Comparison of ENCODE assay signal across 33 mouse cellular contexts in genomic region chr13:108276561-108276960, GRCm38 (mm10). TPM values are rescaled to one million over a fixed set of nuclear protein-coding genes. Genes with fewer than 3 reads are reported as not detected.
DNase-seq lines count a peak whose midpoint lies in the region; ATAC-seq and TF ChIP-seq lines count a peak whose summit lies in the region.
"Had no signal": no experiment of that assay in that cellular context is flagged by ENCODE, and none has a peak within 500 bp of the region (broad histone marks: within the 10 kb centered on the region; RNA-seq: fewer than 3 reads in every experiment).

No protein-coding gene starts in this region.

- H3K9me3 ChIP-seq in lung, postnatal 0 days (ENCODE audit: low read length): no peaks in the 10 kb centered on the region
- no peaks in the 10 kb centered on the region for H3K9me3 ChIP-seq in neural tube, embryonic 15.5 days (replicated peaks)
- H3K9me3 ChIP-seq: embryonic facial prominence, embryonic 13.5 days; forebrain, embryonic 13.5 days; heart, embryonic 13.5 days; kidney, embryonic 15.5 days had no signal

- no peak for ATAC-seq in lung, postnatal 0 days
- peak; percentile 75 for ATAC-seq in megakaryocyte progenitor cell, adult 5-6 weeks (replicated peaks; ENCODE audit: poor library complexity)
- no peak for ATAC-seq in neural tube, embryonic 15.5 days (ENCODE audit: low FRiP score)
- ATAC-seq: forebrain, embryonic 13.5 days; hindbrain, embryonic 16.5 days; Patski had no signal

- no peak overlapping the region for H3K4me2 ChIP-seq in lung, postnatal 0 days (replicated peaks; ENCODE audit: low read depth, low read length)
- H3K4me2 ChIP-seq in neural tube, embryonic 15.5 days: no peak overlapping the region
- H3K4me2 ChIP-seq: embryonic facial prominence, embryonic 13.5 days; forebrain, embryonic 13.5 days; heart, embryonic 13.5 days; kidney, embryonic 15.5 days had no signal

- H3K9ac ChIP-seq in lung, postnatal 0 days (replicated peaks; ENCODE audit: low read depth): no peak overlapping the region
- H3K9ac ChIP-seq in neural tube, embryonic 15.5 days (replicated peaks): no peak overlapping the region
- H3K9ac ChIP-seq: embryonic facial prominence, embryonic 13.5 days; forebrain, embryonic 13.5 days; heart, embryonic 13.5 days; kidney, embryonic 15.5 days; liver, embryonic 14.5 days had no signal

- DNase-seq in lung, postnatal 0 days (ENCODE audit: low spot score): peak; percentile 12
- no peak for DNase-seq in lung, postnatal 25 days (ENCODE audit: low spot score)
- peak; percentile 71 for DNase-seq in NIH3T3 (ENCODE audit: low read depth)
- peak; percentile 64 for DNase-seq in fat pad, adult 2 months (ENCODE audit: extremely low read depth, low read depth, low spot score)
- no peak for DNase-seq in layer of hippocampus, adult 11-12 months (ENCODE audit: low spot score)
- no peak for DNase-seq in spleen, postnatal 4 days (ENCODE audit: low spot score in 2 of 2)
- DNase-seq: adrenal gland, postnatal 25 days; B cell, adult 2 months; cerebellum, adult 18-20 months; cerebellum, postnatal 14 days; gastrocnemius, postnatal 14 days; heart, adult 2 months; heart, postnatal 10 days; kidney, adult 18-20 months; kidney, postnatal 25 days; left cerebral cortex, postnatal 4 days; liver; lung, adult 2 months; lung, postnatal 14 days; midbrain, embryonic 14.5 days; right cerebral cortex, postnatal 25 days; thymus, postnatal 4 days had no signal

- no peak overlapping the region for H3K4me3 ChIP-seq in lung, postnatal 0 days (ENCODE audit: low read depth, low read length)
- no peak overlapping the region for H3K4me3 ChIP-seq in neural tube, embryonic 15.5 days (replicated peaks)
- H3K4me3 ChIP-seq: embryonic facial prominence, embryonic 13.5 days; erythroblast, embryonic 14.5 days; forebrain, embryonic 13.5 days; heart, adult 2 months; heart, embryonic 13.5 days; kidney, embryonic 15.5 days; layer of hippocampus, adult 2 months had no signal

- TF ChIP-seq EP300 in lung, postnatal 0 days (IDR thresholded peaks at IDR 0.05): no peak

- H3K4me1 ChIP-seq in lung, postnatal 0 days (ENCODE audit: insufficient read depth, low read depth, low read length): no peaks in the 10 kb centered on the region; the same call in 1 of the 2 replicates
- no peaks in the 10 kb centered on the region for H3K4me1 ChIP-seq in neural tube, embryonic 15.5 days

- no peak overlapping the region for H3K27ac ChIP-seq in lung, postnatal 0 days (ENCODE audit: low read length)
- no peak overlapping the region for H3K27ac ChIP-seq in neural tube, embryonic 15.5 days (replicated peaks)
- H3K27ac ChIP-seq: embryonic facial prominence, embryonic 13.5 days; forebrain, embryonic 13.5 days; heart, adult 2 months; heart, embryonic 13.5 days; kidney, embryonic 15.5 days; layer of hippocampus, adult 2 months; liver, embryonic 14.5 days had no signal

- no peak for TF ChIP-seq CTCF in lung, postnatal 0 days (IDR thresholded peaks at IDR 0.05)

- H3K27me3 ChIP-seq in lung, postnatal 0 days (replicated peaks; ENCODE audit: insufficient read depth, low read length): no peaks in the 10 kb centered on the region
- H3K27me3 ChIP-seq in neural tube, embryonic 15.5 days (replicated peaks): no peaks in the 10 kb centered on the region
- H3K27me3 ChIP-seq: embryonic facial prominence, embryonic 13.5 days; forebrain, embryonic 13.5 days; kidney, embryonic 15.5 days; Patski had no signal

- H3K36me3 ChIP-seq in lung, postnatal 0 days (ENCODE audit: insufficient read depth, low read length): no peaks in the 10 kb centered on the region
- no peaks in the 10 kb centered on the region for H3K36me3 ChIP-seq in neural tube, embryonic 15.5 days
- H3K36me3 ChIP-seq: embryonic facial prominence, embryonic 13.5 days; heart, embryonic 13.5 days; kidney, embryonic 15.5 days had no signal

- 37% methylated on average over 1 of the region's 1 CpGs for WGBS in lung, postnatal 0 days
- WGBS in neural tube, embryonic 15.5 days: 67% methylated on average over 1 of the region's 1 CpGs

RNA-seq across cellular contexts. Expression of gene Depdc1b, which starts 39.6 kb away (rescaled TPM):
- 0.70 and 1.2 TPM in 2 replicates for polyA plus RNA-seq in lung, postnatal 0 days (2015; fragmentation: Nextera tagmentation; extraction: Ambion mirVana)
- 26.4 and 31.0 TPM in 2 replicates for total RNA-seq in megakaryocyte progenitor cell, adult 5-6 weeks (2015)
- total RNA-seq in megakaryocyte progenitor cell, adult 5-6 weeks (2017): 22.0 and 28.8 TPM in 2 replicates
- polyA plus RNA-seq in neural tube, embryonic 15.5 days (2015; fragmentation: Nextera tagmentation; extraction: Ambion mirVana): 1.0 and 3.2 TPM in 2 replicates

Comparison
In these comparisons a context has a peak if more than half of its experiments do, and no peak if none do; other contexts are left out.
1. DNase-seq: peak in lung, postnatal 0 days (single experiment), NIH3T3 (single experiment) and fat pad, adult 2 months (single experiment); none in lung, postnatal 25 days (single experiment), layer of hippocampus, adult 11-12 months (single experiment) and spleen, postnatal 4 days (0 of 2).